Mouse (Mus musculus) ovary, postnatal 10 days (tissue): ENCODE data around the gene Mtx1.
A peak's percentile ranks its signal among the peaks of the same experiment; 100 is the strongest.

ENCODE experiments used
- DNase-seq: peaks from one replicate; pipeline ENCODE4 v3.0.0; 2022; ENCODE audit warnings: low spot score

Mtx1 gene

DNA sequence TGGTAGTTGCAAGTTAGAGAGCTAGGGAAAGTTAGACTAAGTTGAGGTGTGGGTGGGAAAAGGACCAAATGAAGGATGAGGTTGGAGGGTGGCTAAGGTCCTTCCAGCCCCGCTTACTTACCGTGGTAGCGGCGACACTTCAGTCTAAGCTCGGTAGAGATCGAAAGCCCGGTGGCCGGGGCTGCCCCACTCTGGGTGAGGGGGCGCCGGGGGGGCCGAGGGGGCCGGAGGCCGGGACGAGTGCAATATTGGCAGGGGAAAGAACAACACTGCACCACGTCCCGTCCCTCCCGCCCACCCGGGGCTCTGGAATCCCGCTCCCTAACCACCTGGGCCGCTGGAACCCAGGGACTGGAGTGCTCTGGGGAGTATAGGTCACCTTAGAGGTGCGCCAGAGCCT, at the start of gene Mtx1:
Gene Mtx1 (minus strand): TSS at position 189 of the 400 bp plus-strand sequence.
- no peak for DNase-seq

DNA sequence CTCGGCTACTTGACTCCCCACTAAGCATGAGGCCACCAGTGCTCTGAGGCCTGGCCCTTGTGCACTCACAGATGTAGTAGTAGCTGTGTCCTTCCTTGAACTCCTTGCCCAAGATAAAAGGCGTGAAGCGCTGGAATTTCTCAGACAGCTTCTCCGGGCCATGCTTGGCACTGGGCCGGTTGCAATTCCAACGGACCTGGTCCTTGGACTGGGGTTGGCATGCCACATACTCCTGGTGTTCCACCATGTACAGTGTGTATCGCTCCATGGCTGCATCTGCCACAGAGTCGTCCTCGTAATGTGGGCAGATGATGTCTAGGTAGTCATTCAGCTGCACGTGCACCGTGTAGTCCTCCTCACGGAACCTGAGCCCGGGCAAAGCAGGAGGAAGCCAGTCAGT, 49.2 kb upstream of the Mtx1 start:
- no peak for DNase-seq

DNA sequence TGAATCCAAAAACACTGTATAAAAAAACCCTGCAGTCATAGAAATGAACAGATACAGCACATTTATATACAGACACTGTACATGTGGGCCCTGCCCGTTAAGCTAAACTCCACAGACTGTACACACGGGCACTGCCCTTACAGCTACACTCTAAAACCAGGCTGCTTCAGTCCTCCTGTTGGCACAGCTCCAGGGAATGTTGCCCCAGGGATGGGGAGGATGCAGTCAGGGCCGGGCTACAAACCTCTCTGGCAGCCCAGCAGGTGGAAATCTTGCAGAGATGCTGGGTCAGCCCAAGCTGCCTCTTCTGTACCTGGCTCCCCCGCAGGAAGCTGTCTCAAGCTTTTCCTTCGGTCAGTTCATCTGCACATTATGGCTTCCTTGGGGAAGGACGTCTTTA, 44.9 kb upstream of the Mtx1 start:
- no peak for DNase-seq

DNA sequence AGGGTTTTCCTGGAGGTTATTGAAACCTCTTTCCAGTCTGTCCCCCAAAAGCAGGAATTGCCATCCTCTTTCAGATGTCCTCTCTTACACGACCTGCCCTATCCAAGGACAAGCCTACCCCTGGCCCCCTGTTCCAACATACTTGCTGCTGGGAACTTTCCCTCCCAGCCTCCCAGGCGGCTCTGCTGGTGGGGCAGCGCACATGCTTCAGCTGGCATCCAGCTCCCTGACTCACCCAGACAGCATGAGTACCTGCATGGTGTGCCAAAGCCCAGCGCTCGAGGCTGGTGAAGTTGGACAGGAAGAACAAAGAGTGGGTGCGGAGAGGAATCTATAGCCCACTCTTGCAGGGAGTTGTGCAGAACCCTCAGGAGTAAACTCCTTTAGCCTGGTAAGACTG, 44.0 kb upstream of the Mtx1 start:
- DNase-seq, result no peak

DNA sequence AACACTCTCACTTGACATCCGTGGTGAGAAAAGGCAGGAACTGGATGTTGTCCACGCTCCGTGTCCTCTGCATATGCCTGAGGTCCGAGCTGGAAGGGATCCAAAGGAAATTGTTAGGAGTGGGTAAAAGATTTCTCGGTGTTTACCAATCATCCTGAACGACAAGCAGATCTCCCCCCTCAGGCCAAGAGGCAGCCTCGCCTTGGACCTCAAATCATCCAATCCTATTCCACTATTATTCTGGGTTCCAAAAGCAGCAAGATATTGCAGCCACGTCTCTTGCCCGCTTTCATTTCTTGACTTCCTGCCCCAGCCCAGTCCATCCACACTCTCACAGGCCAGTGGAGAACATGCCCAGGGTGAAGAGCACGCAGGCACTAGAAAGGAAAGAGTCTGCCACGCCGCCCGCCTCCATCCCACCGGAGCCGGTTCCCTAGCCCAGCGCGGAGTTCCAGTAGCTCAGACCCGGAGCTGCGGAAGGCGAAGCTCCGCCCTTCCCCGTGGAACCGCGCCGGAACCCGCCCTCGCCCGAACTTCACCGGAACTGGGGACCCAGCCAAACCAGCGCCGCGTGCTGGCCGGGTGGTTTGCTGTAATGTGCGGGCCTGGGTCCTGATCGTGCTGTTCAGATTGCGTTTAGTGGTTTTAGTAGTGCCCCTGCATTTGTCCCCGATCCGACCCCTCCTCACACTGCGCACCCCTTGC, 43.3 kb upstream of the Mtx1 start, which contains the start of gene Slc50a1:
Gene Slc50a1 (minus strand): TSS at position 520 of the 705 bp plus-strand sequence.
- peak; percentile 83 for DNase-seq

DNA sequence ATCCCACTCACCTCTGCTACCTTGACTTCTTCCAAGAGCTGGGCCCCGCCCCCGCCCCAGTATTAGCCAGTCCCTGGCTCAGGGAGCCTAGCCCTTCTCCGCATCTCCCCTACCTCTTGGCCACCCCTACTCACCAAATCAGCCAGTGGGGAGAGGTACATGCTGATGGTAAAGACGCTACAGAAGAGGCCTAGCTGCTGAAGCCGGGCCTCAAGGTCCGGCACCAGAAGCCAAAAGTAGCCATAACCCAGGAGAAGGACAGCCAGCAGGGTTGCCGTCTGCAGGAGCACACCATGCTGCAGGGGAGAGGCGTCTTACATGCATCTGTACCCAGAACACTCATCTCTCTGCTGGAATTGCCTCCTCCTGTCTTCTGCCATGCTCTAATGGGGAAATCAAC, 42.0 kb upstream of the Mtx1 start:
- DNase-seq, result no peak

DNA sequence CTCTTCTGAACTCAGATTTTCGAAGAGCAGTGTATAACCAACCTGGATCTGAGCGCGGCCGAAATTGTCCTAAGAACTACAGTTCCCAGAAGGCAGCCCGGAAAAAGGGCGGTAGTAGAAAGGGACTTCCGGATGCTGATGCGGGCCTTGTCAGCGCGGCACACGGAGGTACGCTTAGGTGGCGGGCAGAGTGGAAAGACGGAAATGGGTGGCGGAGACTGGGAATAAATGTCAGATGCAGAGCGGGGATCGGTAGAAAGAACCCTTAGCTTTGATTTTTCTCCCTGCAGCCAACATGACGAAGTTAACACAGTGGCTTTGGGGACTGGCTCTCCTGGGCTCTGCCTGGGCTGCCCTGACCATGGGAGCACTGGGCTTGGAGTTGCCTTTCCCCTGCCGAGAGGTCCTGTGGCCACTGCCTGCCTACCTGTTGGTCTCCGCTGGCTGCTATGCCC, 39.6 kb upstream of the Mtx1 start:
- no peak for DNase-seq

DNA sequence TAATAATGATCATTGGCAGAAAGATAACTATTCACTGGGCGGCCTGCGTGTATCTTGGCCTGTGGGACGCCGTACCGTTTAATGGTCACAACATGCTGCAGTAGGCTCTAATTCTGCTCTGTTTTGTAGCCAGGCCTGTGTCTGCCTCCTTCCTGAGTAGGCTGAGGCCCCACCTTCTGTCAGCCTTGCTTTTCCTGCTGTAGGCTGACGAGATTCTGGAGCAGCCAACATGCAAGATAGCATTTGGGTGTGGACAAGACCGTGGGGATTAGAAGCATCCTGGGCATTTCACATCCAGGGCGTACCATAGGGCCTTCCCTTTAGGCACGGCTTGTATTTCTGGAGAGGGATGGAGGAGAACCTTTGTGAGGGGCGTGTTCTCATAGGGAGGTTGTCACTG, 35.5 kb upstream of the Mtx1 start:
- no peak for DNase-seq

DNA sequence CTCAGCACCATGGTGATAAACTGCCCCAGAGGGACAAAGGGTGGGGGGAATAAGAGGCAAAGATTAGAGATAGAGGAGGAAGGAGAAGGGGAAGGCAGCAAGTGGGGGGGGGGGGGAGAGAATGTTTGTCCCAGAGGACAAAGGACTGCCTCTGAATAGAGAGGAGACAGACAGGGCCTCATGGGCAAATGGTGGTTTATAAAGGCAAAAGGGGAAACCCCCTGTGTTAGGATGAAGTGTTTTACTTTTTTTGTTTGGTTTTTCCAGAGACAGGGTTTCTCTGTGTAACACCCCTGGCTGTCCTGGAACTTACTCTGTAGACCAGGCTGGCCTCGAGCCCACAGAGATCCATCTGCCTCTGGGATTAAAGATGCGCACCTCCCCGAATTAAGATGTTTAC, 33.3 kb upstream of the Mtx1 start:
- no peak for DNase-seq

DNA sequence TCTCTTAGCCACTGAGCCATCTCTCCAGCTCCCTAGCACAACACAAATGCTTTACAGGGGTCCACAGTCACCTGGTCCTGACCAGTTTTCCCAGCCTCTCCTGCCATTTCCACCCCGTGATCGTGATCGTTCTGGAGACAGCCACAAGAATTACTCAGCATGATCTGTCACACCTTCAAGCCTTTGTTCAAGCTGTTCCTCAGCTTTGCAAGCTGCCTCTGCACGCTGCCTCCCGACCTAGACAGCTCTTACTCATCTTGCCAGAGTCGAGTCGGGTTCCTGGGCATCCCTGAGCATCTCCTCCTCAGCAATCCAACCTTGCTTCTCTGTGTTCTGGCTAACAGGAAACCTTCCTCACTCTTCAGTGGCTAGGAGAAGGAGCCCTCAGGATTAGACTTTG, 32.2 kb upstream of the Mtx1 start, which contains the start of gene Dpm3:
Gene Dpm3 (plus strand): TSS at position 283 of the 400 bp plus-strand sequence.
- DNase-seq, result no peak

DNA sequence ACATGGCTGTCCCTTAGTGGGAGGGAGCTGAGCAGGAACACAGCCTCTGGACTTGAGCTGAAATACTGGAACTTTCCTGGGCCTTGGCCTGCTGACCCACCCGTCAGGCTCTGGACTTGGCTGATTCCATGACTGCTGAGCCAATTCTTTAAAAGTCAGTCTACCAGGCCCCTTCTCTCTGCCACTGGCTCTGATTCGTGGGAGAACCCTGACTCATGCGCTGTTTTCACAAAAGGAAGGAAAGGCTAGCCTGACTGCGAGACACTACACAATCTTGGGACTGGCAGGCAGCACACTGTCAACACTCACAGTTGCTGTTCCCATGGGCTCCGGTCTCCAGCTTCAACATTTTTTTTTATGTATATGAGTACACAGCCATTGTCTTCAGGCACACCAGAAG, 29.3 kb upstream of the Mtx1 start:
- DNase-seq, result no peak

DNA sequence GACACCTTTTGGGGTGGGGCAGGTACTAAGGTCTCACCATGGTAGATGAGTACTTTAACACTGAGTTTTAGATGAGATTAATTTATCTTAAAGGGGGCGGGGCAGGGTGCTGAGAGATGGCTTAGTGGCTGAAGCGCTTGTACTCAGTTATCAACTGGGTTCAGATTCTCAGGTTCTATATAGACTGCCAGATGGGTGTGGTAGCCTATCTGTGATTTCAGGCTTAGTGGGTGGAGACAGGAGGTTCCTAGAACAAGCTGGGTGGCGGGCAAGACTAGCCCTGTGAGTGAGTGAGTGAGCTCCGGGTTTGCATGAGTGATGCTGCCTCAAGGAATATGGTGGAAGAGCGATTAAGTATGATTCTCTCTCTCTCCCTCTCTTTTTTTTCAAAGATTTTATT, 28.1 kb upstream of the Mtx1 start:
- DNase-seq, result no peak

DNA sequence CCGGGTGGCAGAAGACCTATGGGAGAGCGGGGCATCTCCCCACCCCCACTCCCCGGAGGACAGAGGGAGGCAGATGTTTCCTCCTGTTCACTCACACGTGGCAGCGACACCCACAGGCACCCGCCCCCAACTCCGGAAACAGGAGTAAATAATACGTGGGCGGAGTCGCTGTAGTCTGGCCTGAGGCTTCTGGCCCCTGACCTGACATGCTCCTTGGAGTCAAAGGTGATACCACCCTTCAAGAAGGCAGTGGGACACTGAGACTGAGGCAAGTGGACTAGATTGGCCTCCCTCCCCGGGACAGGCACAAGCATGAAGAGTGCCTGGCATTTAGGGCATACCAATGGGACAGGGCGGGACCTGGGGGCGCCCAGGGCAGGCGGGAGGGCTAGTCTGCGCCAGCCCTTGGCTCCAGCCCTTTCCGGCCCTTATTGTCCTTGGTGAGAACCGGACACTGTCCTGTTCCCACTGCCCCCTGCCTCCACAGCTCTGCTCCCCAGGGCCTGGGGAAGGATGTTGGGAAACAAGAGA, 24.5 kb upstream of the Mtx1 start:
- no peak for DNase-seq

DNA sequence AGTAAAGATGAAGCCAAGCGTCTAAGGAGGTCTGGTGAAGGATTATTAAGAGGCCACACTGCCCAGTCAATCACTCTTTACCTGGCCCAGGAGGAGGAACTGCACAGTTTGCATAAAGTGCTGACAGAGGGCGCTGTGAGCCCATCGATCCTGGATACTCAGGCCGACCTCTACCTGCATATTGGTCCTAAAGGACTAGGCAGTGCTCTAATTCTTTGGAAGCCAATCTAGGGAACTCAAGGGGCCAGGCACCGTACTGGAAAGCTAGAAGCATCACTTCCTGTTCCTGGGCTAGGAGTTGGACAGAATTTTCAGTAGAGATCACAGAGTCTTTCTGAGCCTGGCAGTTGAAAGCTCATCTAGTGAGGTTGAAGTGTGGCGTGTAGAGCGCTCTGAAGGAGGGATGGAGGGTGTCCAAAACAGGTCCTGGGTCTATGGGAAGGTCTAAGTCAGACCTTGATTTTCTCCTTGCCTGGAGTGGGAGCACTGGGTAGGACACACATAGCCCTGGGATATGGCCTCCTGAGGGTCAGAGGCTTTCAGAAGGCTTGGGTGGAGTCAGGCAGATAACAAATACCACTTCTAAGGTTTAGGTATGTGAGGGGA, 23.6 kb upstream of the Mtx1 start:
- no peak for DNase-seq

DNA sequence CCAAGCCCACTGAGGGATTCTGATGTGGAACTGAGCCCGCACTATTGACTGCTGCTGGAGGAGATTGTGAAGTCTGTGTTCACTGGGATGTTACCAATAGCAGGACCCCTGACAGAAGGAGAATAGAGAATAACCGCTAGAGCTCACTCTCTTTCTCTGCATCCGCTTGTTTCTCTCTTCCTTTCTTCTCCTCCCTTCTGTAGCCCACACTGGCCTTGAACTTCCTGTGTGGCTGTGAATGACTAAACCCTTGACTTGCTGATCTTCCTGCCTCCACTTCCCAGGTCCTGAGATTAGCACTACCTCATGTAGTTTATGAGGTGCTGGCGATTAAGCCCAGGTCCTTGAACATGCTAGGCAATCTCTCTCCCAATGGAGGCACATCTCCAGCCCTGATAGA, 20.6 kb upstream of the Mtx1 start:
- DNase-seq, result no peak

DNA sequence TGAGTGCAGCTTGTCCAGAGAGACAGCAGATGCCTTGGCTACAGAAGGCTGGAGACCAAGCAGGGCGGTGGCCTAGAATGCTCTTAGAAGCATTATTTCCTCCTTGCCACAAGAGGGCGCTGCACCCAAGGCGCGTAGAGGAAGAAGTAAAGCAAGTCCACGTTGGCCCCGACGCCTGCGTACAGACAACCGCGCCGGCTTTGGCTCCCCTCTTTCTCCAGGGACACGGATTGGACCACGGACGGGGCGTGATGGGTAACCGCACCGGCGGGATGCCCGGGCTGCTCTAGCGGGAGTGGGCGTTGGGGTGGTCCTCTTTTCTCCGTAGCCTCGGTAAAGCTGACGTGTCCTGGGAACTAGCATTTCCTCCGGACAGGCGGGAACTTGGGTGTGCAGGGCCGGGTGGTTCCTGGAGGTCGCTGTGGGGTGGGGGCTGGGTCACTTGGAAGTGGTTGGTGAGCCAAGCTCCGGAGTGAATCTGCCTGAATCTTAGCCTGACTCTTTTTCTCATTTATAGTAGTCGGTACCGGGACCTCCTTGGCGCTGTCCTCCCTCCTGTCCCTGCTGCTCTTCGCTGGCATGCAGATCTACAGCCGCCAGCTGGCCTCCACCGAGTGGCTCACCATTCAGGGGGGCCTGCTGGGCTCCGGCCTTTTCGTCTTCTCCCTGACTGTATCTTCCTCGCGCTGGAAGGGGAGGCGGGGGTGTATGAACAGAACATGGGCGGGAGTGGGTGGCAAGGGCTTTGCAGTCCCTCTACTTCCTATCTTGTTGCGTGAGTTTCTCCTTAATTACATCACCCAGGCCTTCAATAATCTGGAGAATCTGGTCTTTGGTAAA, 19.6 kb upstream of the Mtx1 start, which contains the start of gene Trim46:
Gene Trim46 (minus strand): TSS at position 49 of the 840 bp plus-strand sequence.
- peak; percentile 80 for DNase-seq

DNA sequence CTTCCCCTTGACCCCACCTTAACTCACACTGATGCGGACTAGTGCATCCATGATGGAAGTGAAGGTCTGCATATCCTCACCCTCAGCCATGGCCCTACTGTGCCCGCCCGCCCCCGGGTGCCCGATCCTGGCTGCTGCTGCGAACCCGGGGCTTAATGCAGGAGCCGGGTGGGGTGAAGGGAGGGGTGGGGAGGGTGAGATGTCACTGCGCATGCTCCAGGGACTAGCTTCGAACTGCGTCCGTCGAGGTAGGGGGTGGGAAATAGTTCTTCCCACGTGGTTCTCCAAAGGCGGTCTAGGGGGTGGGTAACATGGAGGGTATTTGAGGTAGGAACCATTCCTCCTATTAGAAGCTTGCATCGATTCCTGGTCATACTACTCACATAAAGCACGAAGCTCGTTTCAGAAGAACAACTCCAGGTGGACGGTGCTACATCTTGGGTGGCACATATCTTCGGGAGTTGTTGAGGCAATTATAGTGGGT, 18.8 kb upstream of the Mtx1 start, which contains the start of gene Krtcap2:
Gene Krtcap2 (plus strand): TSS at position 279 of the 484 bp plus-strand sequence.
- DNase-seq, result no peak

DNA sequence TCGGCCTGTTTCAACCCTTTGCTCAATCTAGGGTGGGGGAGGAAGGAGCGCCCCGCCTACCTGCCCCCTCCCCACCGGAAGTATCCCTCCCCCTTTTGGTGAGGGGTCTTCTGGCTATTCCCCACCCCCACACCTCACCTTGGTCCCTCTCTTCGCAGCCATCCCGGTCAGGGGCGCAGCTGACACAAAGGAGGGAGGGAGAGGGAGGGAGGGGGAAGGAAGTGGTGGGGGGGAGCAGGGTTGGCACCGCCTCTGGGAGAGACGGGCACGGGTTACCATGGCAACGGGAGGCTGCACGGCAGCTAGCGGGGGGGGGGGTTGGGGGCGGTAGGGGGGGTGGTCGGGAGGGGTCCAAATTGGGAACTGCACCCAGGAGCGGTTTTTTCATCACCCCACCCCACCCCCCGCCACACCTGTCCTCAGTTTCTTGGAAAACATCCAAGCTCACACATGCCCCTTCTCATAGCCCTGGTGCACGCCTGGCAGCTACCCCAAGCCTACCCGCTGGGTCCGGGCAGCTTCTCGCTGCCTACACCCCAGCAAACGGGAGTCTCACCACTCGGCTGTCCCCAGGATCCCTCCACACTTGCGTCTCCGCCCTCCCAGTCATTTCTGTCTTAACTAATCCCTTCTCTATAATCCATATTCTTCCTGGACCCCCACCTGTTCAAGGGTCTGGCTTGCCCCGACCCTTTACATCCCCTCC, 18.2 kb upstream of the Mtx1 start:
- no peak for DNase-seq

DNA sequence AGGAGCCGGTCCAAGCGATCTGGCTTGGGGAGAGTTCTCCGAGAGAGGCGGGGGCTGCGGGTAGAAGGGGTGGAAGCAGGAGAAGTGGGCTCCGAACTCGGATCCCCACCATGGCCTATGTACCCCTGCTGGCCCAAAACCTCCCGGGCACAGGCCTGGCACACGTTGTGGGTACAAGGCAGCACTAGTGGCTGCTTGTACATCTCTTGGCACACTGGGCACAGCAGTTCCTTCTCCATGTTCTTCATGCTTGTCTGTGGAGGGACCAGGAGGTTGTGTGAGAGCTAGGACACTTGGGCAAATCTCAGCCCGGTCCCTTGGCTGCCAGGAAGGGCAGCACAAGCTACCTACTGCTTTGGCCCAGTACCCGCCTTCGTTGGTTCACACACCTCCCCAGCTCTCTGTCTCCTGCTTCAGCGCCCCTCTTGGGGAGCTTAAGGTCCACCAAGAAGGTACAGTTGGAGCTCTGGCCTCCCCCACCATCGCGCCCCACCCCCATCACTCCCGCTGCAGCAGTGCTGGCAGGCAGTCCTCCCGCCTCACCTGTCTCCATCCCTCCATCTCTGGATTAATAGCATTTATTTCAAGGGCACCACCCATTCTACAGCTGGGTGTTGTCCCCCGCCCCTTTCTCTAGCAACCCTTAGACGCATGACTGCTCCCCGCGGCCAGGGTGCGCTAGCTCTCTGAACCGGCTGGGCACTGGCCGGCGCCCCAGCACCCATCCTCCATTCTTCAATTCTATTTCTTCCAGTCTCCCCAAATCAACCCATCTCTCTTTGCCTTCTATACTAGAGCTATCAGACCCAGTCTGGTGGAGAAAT, 17.5 kb upstream of the Mtx1 start:
- no peak for DNase-seq

DNA sequence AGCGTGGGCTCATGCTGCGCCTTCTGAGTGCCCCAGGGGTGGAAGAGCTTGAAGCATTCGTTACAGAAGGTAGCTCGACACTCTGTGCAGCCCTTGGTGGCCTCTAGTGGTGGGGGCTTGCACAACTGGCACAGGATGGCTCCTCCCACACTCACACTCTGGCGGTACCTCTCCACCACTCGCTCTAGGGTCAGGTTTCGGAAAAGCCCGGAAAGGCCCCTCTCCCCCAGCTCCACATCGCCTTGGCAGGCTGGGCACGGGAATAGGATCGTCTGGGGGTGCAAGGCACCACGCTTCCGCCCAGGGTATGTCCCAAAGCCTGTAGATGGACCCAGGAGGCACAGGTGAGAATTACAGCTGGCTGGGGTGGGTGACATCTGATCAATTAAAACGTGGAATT, 16.7 kb upstream of the Mtx1 start:
- no peak for DNase-seq
